Mouse (Mus musculus): ENCODE measurements around the gene Liph. TPM values are rescaled to one million over a fixed set of nuclear protein-coding genes. Genes with fewer than 3 reads are reported as not detected.
"Not testable (repeated sequence)": the region's sequence is repeated elsewhere in the genome, so short reads cannot be mapped to it uniquely, and the experiment has no call there.

Liph gene
- polyA plus RNA-seq, 1 experiment from 2014 or later: 0.16 TPM

GRCm38 (mm10) chr16:22001606-22002005 lies 6.1 kb upstream of the Liph start:
- ATAC-seq (replicated peaks; ENCODE audit: low FRiP score): no peak
- WGBS: 72% methylated on average over 3 of the region's 3 CpGs
- H3K9ac ChIP-seq (ENCODE audit: low read length): no peak overlapping the region

DNA sequence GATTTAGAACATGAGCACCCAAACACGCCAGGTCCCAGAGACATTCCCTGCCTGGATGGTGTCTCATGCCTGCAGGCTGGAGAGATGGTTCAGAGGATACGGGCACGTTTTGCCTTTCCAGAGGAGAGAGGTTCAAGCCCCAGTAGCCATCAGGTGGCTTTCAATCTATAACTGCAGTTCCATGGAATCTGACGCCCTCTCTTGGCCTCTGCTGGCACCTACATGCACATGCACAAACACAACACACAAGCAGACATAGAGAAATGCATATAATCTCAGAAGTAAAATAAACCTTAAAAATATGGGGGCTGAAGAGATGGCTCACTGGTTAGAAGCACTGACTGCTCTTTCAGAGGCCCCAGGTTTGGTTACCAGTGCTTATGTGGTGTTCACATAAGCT lies 5.7 kb upstream of the Liph start:
- Histone ChIP-seq H3K36me3 (ENCODE audit: control insufficient read depth, insufficient read depth, low read length) (no peaks in the 10 kb centered on the region), H3K9ac (ENCODE audit: low read length) (no peak overlapping the region), H3K9me3 (ENCODE audit: control insufficient read depth, low read length) (no peaks in the 10 kb centered on the region), H3K4me1 (replicated peaks; ENCODE audit: control insufficient read depth, insufficient read depth, low read length) (no peaks in the 10 kb centered on the region), H3K4me2 (ENCODE audit: low read depth, low read length, severe bottlenecking) (no peak overlapping the region), H3K27ac (ENCODE audit: low read depth, low read length) (no peak overlapping the region), H3K27me3 (ENCODE audit: control insufficient read depth, insufficient read depth, low read length) (peaks cover 2% of the 10 kb centered on the region; the same call in 1 of the 2 replicates), H3K4me3 (ENCODE audit: low read depth, low read length) (no peak overlapping the region)
- DNase-seq (ENCODE audit: low spot score) (no peak), ATAC-seq (replicated peaks; ENCODE audit: low FRiP score) (no peak)
- 70% methylated on average over 4 of the region's 4 CpGs for WGBS

More at GRCm38 (mm10) chr16:22001606-22002005, 6.1 kb upstream of the Liph start:
- H3K4me3 ChIP-seq (ENCODE audit: low read depth, low read length): no peak overlapping the region
- DNase-seq (ENCODE audit: low spot score): no peak
- H3K27ac ChIP-seq (ENCODE audit: low read depth, low read length): no peak overlapping the region
- H3K9me3 ChIP-seq (ENCODE audit: control insufficient read depth, low read length): no peaks in the 10 kb centered on the region
- H3K36me3 ChIP-seq (ENCODE audit: control insufficient read depth, insufficient read depth, low read length): no peaks in the 10 kb centered on the region
- no peaks in the 10 kb centered on the region for H3K4me1 ChIP-seq (replicated peaks; ENCODE audit: control insufficient read depth, insufficient read depth, low read length)
- peaks cover 2% of the 10 kb centered on the region; the same call in 1 of the 2 replicates for H3K27me3 ChIP-seq (ENCODE audit: control insufficient read depth, insufficient read depth, low read length)
- H3K4me2 ChIP-seq (ENCODE audit: low read depth, low read length, severe bottlenecking): no peak overlapping the region

- peaks cover 4% of the 10 kb centered on the region; the same call in 1 of the 2 replicates for H3K4me1 ChIP-seq (replicated peaks; ENCODE audit: control insufficient read depth, insufficient read depth, low read length)
- ATAC-seq (replicated peaks; ENCODE audit: low FRiP score) (no peak), DNase-seq (ENCODE audit: low spot score) (no peak)
- H3K9ac ChIP-seq (ENCODE audit: low read length): no peak overlapping the region
- H3K4me3 ChIP-seq (ENCODE audit: low read depth, low read length): no peak overlapping the region
- no peaks in the 10 kb centered on the region for H3K9me3 ChIP-seq (ENCODE audit: control insufficient read depth, low read length)
- no peak overlapping the region for H3K4me2 ChIP-seq (ENCODE audit: low read depth, low read length, severe bottlenecking)
- no peaks in the 10 kb centered on the region for H3K36me3 ChIP-seq (ENCODE audit: control insufficient read depth, insufficient read depth, low read length)
- H3K27me3 ChIP-seq (ENCODE audit: control insufficient read depth, insufficient read depth, low read length): peaks cover 2% of the 10 kb centered on the region; the same call in 1 of the 2 replicates
- no peak overlapping the region for H3K27ac ChIP-seq (ENCODE audit: low read depth, low read length)
- 76% methylated on average over 4 of the region's 4 CpGs for WGBS
These were observed 4.7 kb upstream of the Liph start for GRCm38 (mm10) chr16:21999941-22000690.

GRCm38 (mm10) chr16:21998061-21998460 lies 2.6 kb upstream of the Liph start:
- WGBS: 83% methylated on average over 5 of the region's 5 CpGs
- no peak overlapping the region for H3K27ac ChIP-seq (ENCODE audit: low read depth, low read length)
- no peaks in the 10 kb centered on the region for H3K36me3 ChIP-seq (ENCODE audit: control insufficient read depth, insufficient read depth, low read length)
- no peak overlapping the region for H3K4me2 ChIP-seq (ENCODE audit: low read depth, low read length, severe bottlenecking)
- no peak overlapping the region for H3K9ac ChIP-seq (ENCODE audit: low read length)
- no peak overlapping the region for H3K4me3 ChIP-seq (ENCODE audit: low read depth, low read length)
- no peaks in the 10 kb centered on the region for H3K9me3 ChIP-seq (ENCODE audit: control insufficient read depth, low read length)
- peaks cover 5% of the 10 kb centered on the region; the same call in 1 of the 2 replicates for H3K4me1 ChIP-seq (replicated peaks; ENCODE audit: control insufficient read depth, insufficient read depth, low read length)
- peaks cover 2% of the 10 kb centered on the region; the same call in 1 of the 2 replicates for H3K27me3 ChIP-seq (ENCODE audit: control insufficient read depth, insufficient read depth, low read length)
- no peak for DNase-seq (ENCODE audit: low spot score)
- ATAC-seq (replicated peaks; ENCODE audit: low FRiP score): no peak

DNA sequence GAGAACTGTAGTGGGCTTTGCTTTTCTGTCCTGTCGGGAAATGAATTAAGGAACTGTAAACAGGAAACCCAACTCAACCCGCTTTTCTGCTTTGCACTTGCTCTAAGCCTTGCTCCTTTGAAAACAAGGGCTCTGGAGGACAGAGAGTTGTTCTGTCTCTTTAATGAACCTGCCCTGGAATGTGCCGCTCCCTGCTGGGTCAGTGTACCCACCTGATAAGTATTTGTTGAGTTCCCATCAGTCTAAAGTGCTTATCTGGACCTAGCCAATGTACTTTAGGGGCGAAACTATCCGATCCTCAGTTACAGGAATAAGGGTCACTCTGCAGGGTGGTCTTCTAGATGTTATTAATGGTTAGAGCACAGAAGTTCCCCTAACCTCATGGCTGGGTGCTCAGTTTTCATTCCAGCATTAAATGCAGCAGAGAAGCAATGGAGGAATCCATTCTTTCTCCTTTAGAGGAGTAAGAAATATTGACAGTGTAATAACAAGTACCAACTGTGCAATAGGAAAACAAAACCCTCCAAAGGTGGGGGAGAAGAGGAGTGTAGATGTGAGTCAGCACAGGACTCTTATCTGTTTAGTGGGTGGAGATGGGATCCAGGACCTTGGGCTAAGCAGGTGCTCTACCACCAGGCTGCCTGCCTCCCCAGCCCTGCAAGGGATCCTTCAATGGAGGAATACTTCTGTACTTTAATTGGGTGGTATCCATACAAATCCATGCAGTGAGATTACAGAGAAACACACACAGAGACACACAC lies 1.6 kb upstream of the Liph start:
- DNase-seq (ENCODE audit: low spot score): no peak
- WGBS: 63% methylated on average over 5 of the region's 5 CpGs
- Histone ChIP-seq H3K9me3 (ENCODE audit: control insufficient read depth, low read length) (no peaks in the 10 kb centered on the region), H3K36me3 (ENCODE audit: control insufficient read depth, insufficient read depth, low read length) (no peaks in the 10 kb centered on the region), H3K27me3 (ENCODE audit: control insufficient read depth, insufficient read depth, low read length) (peaks cover 2% of the 10 kb centered on the region; the same call in 1 of the 2 replicates), H3K9ac (ENCODE audit: low read length) (no peak overlapping the region), H3K4me2 (ENCODE audit: low read depth, low read length, severe bottlenecking) (no peak overlapping the region), H3K27ac (ENCODE audit: low read depth, low read length) (no peak overlapping the region), H3K4me3 (ENCODE audit: low read depth, low read length) (no peak overlapping the region), H3K4me1 (replicated peaks; ENCODE audit: control insufficient read depth, insufficient read depth, low read length) (peaks cover 5% of the 10 kb centered on the region; the same call in 1 of the 2 replicates)
- no peak for ATAC-seq (replicated peaks; ENCODE audit: low FRiP score)

DNA sequence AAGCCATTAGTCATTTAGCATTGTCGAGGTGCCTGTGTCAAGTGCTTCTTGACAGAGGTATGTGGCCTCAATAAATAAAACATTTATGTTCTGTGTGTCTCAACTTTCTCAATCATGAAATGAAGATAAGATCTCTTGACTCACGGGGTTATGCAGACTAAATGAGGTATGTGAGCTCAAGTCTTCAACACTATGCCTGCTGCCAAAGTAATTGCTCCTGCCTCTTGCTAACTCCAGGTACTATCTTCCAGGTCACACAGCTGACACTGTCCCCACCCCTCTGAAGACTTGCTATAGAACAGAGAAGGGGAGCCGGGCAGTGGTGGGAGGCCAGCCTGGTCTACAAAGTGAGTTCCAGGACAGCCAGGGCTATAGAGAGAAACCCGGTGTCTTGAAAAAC lies 939 bp upstream of the Liph start:
- WGBS: 71% methylated on average over 4 of the region's 4 CpGs
- Histone ChIP-seq H3K4me3 (ENCODE audit: low read depth, low read length) (no peak overlapping the region), H3K27ac (ENCODE audit: low read depth, low read length) (no peak overlapping the region), H3K4me2 (ENCODE audit: low read depth, low read length, severe bottlenecking) (no peak overlapping the region), H3K4me1 (replicated peaks; ENCODE audit: control insufficient read depth, insufficient read depth, low read length) (peaks cover 5% of the 10 kb centered on the region; the same call in 1 of the 2 replicates), H3K9me3 (ENCODE audit: control insufficient read depth, low read length) (no peaks in the 10 kb centered on the region), H3K27me3 (ENCODE audit: control insufficient read depth, insufficient read depth, low read length) (peaks cover 2% of the 10 kb centered on the region; the same call in 1 of the 2 replicates), H3K9ac (ENCODE audit: low read length) (no peak overlapping the region), H3K36me3 (ENCODE audit: control insufficient read depth, insufficient read depth, low read length) (no peaks in the 10 kb centered on the region)
- DNase-seq (ENCODE audit: low spot score): no peak
- no peak for ATAC-seq (replicated peaks; ENCODE audit: low FRiP score)

DNA sequence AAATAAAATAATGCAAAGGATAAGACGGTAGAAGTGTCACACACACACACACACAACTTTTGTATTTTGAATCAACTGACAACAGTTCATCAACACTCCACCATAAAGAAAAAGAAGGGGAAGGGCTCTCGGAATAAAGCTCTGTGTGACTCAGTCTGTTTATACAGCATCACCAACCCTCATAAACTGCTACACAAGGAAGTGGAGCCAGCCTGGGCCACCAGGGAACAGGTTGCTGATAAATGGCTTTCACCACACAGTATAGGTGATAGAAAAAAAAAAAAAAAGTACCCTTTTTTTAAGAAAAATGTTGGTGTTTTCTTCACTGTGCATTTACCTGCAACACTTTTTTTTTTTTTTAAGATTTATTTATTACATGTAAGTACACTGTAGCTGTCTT lies 3.7 kb downstream of the Liph start:
- H3K9ac ChIP-seq (ENCODE audit: low read length): no peak overlapping the region
- 89% methylated on average over 2 of the region's 2 CpGs for WGBS
- H3K4me2 ChIP-seq (ENCODE audit: low read depth, low read length, severe bottlenecking): no peak overlapping the region
- H3K4me1 ChIP-seq (replicated peaks; ENCODE audit: control insufficient read depth, insufficient read depth, low read length): peaks cover 5% of the 10 kb centered on the region; the same call in 1 of the 2 replicates
- no peak overlapping the region for H3K27ac ChIP-seq (ENCODE audit: low read depth, low read length)
- no peak for ATAC-seq (replicated peaks; ENCODE audit: low FRiP score)
- no peaks in the 10 kb centered on the region for H3K36me3 ChIP-seq (ENCODE audit: control insufficient read depth, insufficient read depth, low read length)
- H3K4me3 ChIP-seq (ENCODE audit: low read depth, low read length): no peak overlapping the region
- no peaks in the 10 kb centered on the region for H3K27me3 ChIP-seq (ENCODE audit: control insufficient read depth, insufficient read depth, low read length)
- DNase-seq (ENCODE audit: low spot score): no peak
- no peaks in the 10 kb centered on the region for H3K9me3 ChIP-seq (ENCODE audit: control insufficient read depth, low read length)

DNA sequence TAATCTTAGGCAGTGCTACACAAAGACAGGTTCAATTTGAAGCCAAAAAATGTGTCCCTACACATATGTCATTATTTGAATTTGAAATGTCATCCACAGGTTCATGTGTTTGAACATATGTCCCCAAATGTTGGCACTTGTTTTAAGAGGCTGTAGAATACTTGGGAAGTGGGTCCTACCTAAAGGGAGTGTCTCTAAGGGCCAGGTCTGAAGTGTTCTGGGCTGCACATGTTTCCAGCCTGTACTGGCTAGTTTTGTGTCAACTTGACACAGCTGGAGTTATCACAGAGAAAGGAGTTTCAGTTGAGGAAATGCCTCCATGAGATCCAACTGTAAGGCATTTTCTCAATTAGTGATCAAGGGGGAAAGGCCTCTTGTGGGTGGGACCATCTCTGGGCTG lies 4.6 kb downstream of the Liph start:
- H3K9me3 ChIP-seq (ENCODE audit: control insufficient read depth, low read length); H3K4me1 ChIP-seq (replicated peaks; ENCODE audit: control insufficient read depth, insufficient read depth, low read length); H3K9ac ChIP-seq (ENCODE audit: low read length); H3K36me3 ChIP-seq (ENCODE audit: control insufficient read depth, insufficient read depth, low read length); H3K4me3 ChIP-seq (ENCODE audit: low read depth, low read length); H3K27me3 ChIP-seq (ENCODE audit: control insufficient read depth, insufficient read depth, low read length); H3K4me2 ChIP-seq (ENCODE audit: low read depth, low read length, severe bottlenecking); H3K27ac ChIP-seq (ENCODE audit: low read depth, low read length); DNase-seq (ENCODE audit: low spot score); ATAC-seq (replicated peaks; ENCODE audit: low FRiP score): not testable (repeated sequence)

Data from forebrain, embryonic 11.5 days (tissue).